Mouse (Mus musculus) central nervous system, embryonic 11.5 days (tissue): ENCODE results near the gene Gm21425. TPM values are rescaled to one million over a fixed set of nuclear protein-coding genes. Genes with fewer than 3 reads are reported as not detected.

Experiments used
- polyA plus RNA-seq: library from polyadenylated mRNA; depleted of rRNA; stranded (reverse); fragments of >200 nt; gene quantifications from 2 replicates; pipeline ENCODE4 v1.2.3, GENCODE M21; 2012; rRNA removed

The Gm21425 gene
- not detected in 2 replicates for polyA plus RNA-seq

GRCm38 (mm10) chrY:13161668-13162067 lies at the start of gene Gm21425:
Gene Gm21425, plus strand, starts transcription at chrY:13161968.

GRCm38 (mm10) chrY:13133392-13133791 lies 28.4 kb upstream of the Gm21425 start, which contains the start of gene Gm21891:
Gene Gm21891, minus strand, starts transcription at chrY:13133492.

Other genes with a start within 250 kb of the Gm21425 start
- not detected in 2 replicates for gene Gm20807, start 119.1 kb upstream of the Gm21425 start, polyA plus RNA-seq
- gene Gm21891, start 28.5 kb upstream of the Gm21425 start, polyA plus RNA-seq = not detected in 2 replicates
- not detected in 2 replicates for gene Gm21828, start 62.0 kb downstream of the Gm21425 start, polyA plus RNA-seq
- gene Gm21440, start 90.4 kb downstream of the Gm21425 start, polyA plus RNA-seq = not detected in 2 replicates
- gene Gm21454, start 90.5 kb downstream of the Gm21425 start, polyA plus RNA-seq = not detected in 2 replicates
- not detected in 2 replicates for gene Gm21725, start 187.1 kb downstream of the Gm21425 start, polyA plus RNA-seq